Mouse (Mus musculus): Measurements from ENCODE around the gene Gm10842. TPM values are rescaled to one million over a fixed set of nuclear protein-coding genes. Genes with fewer than 3 reads are reported as not detected.
"Not testable (repeated sequence)": the region's sequence is repeated elsewhere in the genome, so short reads cannot be mapped to it uniquely, and the experiment has no call there.

The Gm10842 gene
- polyA plus RNA-seq, 1 experiment from 2014 or later: not detected

DNA sequence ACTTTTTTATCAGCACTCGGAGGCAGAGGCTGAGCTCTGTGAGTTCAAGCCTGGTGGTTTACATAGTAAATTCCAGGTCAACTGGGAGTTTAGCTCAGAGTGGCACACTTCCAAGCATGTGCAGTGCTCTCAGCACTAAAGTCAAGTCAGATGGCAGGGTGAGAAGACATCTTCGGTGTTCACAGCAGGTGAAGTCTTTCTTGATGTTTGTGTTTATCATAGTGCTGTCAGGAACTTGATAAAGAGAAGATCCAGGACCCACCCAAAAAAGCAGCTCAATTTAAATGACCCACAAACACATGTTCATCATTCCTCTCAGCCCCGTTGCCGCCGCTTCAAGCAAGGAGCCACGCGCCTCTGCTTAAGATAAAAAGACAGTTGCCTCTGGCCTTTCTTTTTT is 11.0 kb upstream of the Gm10842 start:
- no peak overlapping the region for H3K4me3 ChIP-seq (ENCODE audit: low read depth, low read length)
- no peak overlapping the region for H3K9ac ChIP-seq (ENCODE audit: low read length)
- H3K4me1 ChIP-seq (replicated peaks; ENCODE audit: control insufficient read depth, insufficient read depth, low read length): no peaks in the 10 kb centered on the region
- H3K27me3 ChIP-seq (replicated peaks; ENCODE audit: control insufficient read depth, insufficient read depth, low read length): no peaks in the 10 kb centered on the region
- H3K4me2 ChIP-seq (ENCODE audit: low read length): no peak overlapping the region
- H3K9me3 ChIP-seq (ENCODE audit: control insufficient read depth, low read length): no peaks in the 10 kb centered on the region
- ATAC-seq (replicated peaks; ENCODE audit: low FRiP score, low TSS enrichment, low read depth) (no peak), DNase-seq (ENCODE audit: low spot score) (no peak)
- no peak overlapping the region for H3K27ac ChIP-seq (ENCODE audit: low read depth)
- peaks cover 93% of the 10 kb centered on the region for H3K36me3 ChIP-seq (ENCODE audit: control insufficient read depth, insufficient read depth, low read length)
- WGBS: 85% methylated on average over 7 of the region's 7 CpGs

DNA sequence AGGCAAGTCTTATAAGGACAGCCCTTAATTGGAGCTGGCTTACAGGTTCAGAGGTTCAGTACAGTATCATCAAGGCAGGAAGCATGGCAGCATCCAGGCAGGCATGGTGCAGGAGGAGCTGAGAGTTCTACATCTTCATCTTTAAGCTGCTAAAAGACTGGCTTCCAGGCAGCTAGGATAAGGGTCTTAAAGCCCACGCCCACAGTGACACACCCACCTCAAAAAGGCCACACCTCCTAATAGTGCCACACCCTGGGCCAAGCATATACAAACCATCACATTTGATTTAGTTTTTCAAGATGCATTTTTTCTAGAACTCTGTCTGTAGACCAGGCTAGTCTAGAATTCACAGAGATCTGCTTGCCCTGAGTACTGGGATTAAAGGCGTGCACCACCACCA is 9.4 kb upstream of the Gm10842 start:
- DNase-seq (ENCODE audit: low spot score); H3K27me3 ChIP-seq (replicated peaks; ENCODE audit: control insufficient read depth, insufficient read depth, low read length); H3K9me3 ChIP-seq (ENCODE audit: control insufficient read depth, low read length); H3K4me1 ChIP-seq (replicated peaks; ENCODE audit: control insufficient read depth, insufficient read depth, low read length); ATAC-seq (replicated peaks; ENCODE audit: low FRiP score, low TSS enrichment, low read depth); H3K4me2 ChIP-seq (ENCODE audit: low read length); H3K9ac ChIP-seq (ENCODE audit: low read length); H3K4me3 ChIP-seq (ENCODE audit: low read depth, low read length); H3K27ac ChIP-seq (ENCODE audit: low read depth): not testable (repeated sequence)
- H3K36me3 ChIP-seq (ENCODE audit: control insufficient read depth, insufficient read depth, low read length): peaks cover 82% of the 10 kb centered on the region
- WGBS: 97% methylated on average over 2 of the region's 2 CpGs

DNA sequence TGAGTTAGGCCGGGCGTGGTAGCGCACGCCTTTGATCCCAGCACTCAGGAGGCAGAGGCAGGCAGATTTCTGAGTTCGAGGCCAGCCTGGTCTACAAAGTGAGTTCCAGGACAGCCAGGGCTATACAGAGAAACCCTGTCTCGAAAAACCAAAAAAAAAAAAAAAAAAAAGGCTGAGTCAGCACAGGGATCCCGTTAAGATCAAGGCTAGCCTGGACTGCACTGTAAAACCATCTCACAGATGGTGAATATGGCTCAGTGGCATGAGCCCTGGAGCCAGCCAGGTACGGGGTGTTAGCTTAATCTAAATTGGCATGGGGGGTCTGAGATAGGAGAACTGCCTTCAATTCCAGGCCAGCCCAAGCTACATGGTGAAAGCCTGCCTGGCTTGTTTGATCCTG is 6.2 kb upstream of the Gm10842 start:
- peaks cover 51% of the 10 kb centered on the region for H3K36me3 ChIP-seq (ENCODE audit: control insufficient read depth, insufficient read depth, low read length)
- 96% methylated on average over 7 of the region's 8 CpGs for WGBS
- H3K9ac ChIP-seq (ENCODE audit: low read length); H3K9me3 ChIP-seq (ENCODE audit: control insufficient read depth, low read length); H3K4me2 ChIP-seq (ENCODE audit: low read length); H3K4me1 ChIP-seq (replicated peaks; ENCODE audit: control insufficient read depth, insufficient read depth, low read length); ATAC-seq (replicated peaks; ENCODE audit: low FRiP score, low TSS enrichment, low read depth); H3K4me3 ChIP-seq (ENCODE audit: low read depth, low read length); H3K27me3 ChIP-seq (replicated peaks; ENCODE audit: control insufficient read depth, insufficient read depth, low read length); H3K27ac ChIP-seq (ENCODE audit: low read depth); DNase-seq (ENCODE audit: low spot score): not testable (repeated sequence)

GRCm38 (mm10) chr11:105141115-105141514 is 5.6 kb upstream of the Gm10842 start:
- Histone ChIP-seq H3K9ac (ENCODE audit: low read length) (no peak overlapping the region), H3K36me3 (ENCODE audit: control insufficient read depth, insufficient read depth, low read length) (peaks cover 46% of the 10 kb centered on the region), H3K4me1 (replicated peaks; ENCODE audit: control insufficient read depth, insufficient read depth, low read length) (no peaks in the 10 kb centered on the region), H3K9me3 (ENCODE audit: control insufficient read depth, low read length) (no peaks in the 10 kb centered on the region), H3K4me3 (ENCODE audit: low read depth, low read length) (no peak overlapping the region), H3K27ac (ENCODE audit: low read depth) (no peak overlapping the region), H3K4me2 (ENCODE audit: low read length) (no peak overlapping the region), H3K27me3 (replicated peaks; ENCODE audit: control insufficient read depth, insufficient read depth, low read length) (no peaks in the 10 kb centered on the region)
- DNase-seq (ENCODE audit: low spot score) (no peak), ATAC-seq (replicated peaks; ENCODE audit: low FRiP score, low TSS enrichment, low read depth) (no peak)
- WGBS: 91% methylated on average over 5 of the region's 5 CpGs

DNA sequence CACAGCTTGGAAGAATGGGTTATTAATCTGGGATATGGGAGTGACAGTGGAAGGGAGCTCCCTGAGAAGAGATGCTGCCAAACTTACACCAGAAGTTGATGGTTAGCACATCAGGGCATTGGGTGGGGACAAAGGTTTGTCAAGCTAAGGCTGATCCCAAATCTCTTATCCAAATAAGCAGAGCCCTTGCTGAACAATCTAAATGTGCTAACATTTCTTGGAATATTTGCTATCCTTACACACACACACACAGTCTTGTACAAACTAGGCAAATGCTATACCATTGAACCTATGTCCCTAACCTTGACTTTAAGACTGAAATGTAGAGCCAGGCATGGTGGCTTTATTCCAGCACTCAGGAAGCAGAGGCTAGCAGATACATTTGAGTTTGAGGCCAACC is 3.1 kb upstream of the Gm10842 start:
- H3K4me2 ChIP-seq (ENCODE audit: low read length): no peak overlapping the region
- no peak overlapping the region for H3K27ac ChIP-seq (ENCODE audit: low read depth)
- H3K4me3 ChIP-seq (ENCODE audit: low read depth, low read length): no peak overlapping the region
- H3K36me3 ChIP-seq (ENCODE audit: control insufficient read depth, insufficient read depth, low read length): peaks cover 24% of the 10 kb centered on the region
- H3K9me3 ChIP-seq (ENCODE audit: control insufficient read depth, low read length): no peaks in the 10 kb centered on the region
- H3K27me3 ChIP-seq (replicated peaks; ENCODE audit: control insufficient read depth, insufficient read depth, low read length): no peaks in the 10 kb centered on the region
- no peaks in the 10 kb centered on the region for H3K4me1 ChIP-seq (replicated peaks; ENCODE audit: control insufficient read depth, insufficient read depth, low read length)
- ATAC-seq (replicated peaks; ENCODE audit: low FRiP score, low TSS enrichment, low read depth): no peak
- no peak for DNase-seq (ENCODE audit: low spot score)
- H3K9ac ChIP-seq (ENCODE audit: low read length): no peak overlapping the region

DNA sequence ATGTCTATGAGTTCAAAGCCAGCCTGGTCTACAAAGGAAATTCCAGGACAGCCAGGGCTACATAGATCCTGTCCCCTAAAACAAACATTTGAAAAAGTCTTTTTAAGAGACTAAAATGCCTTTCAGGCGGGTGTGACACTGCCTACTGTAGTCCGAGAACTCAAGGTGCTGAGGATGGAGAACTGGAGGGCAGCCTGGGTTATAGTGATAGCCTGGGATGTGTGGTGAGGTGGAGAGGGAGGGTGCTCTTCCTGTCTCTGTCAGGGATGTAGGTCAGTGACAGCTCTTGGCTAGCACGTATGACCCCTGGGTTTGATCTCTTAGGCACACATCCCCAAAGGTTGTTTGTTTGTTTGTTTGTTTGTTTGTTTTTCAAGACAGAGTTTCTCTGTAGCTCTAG is 2.6 kb upstream of the Gm10842 start:
- Histone ChIP-seq H3K27ac (ENCODE audit: low read depth) (no peak overlapping the region), H3K4me2 (ENCODE audit: low read length) (no peak overlapping the region), H3K9me3 (ENCODE audit: control insufficient read depth, low read length) (no peaks in the 10 kb centered on the region), H3K4me3 (ENCODE audit: low read depth, low read length) (no peak overlapping the region), H3K9ac (ENCODE audit: low read length) (no peak overlapping the region), H3K4me1 (replicated peaks; ENCODE audit: control insufficient read depth, insufficient read depth, low read length) (no peaks in the 10 kb centered on the region), H3K27me3 (replicated peaks; ENCODE audit: control insufficient read depth, insufficient read depth, low read length) (no peaks in the 10 kb centered on the region), H3K36me3 (ENCODE audit: control insufficient read depth, insufficient read depth, low read length) (peaks cover 19% of the 10 kb centered on the region)
- DNase-seq (ENCODE audit: low spot score): no peak
- no peak for ATAC-seq (replicated peaks; ENCODE audit: low FRiP score, low TSS enrichment, low read depth)
- WGBS: 85% methylated on average over 3 of the region's 3 CpGs

GRCm38 (mm10) chr11:105144508-105145210 is 2.0 kb upstream of the Gm10842 start:
- Histone ChIP-seq H3K4me2 (ENCODE audit: low read length) (no peak overlapping the region), H3K27me3 (replicated peaks; ENCODE audit: control insufficient read depth, insufficient read depth, low read length) (no peaks in the 10 kb centered on the region), H3K9me3 (ENCODE audit: control insufficient read depth, low read length) (no peaks in the 10 kb centered on the region), H3K4me1 (replicated peaks; ENCODE audit: control insufficient read depth, insufficient read depth, low read length) (no peaks in the 10 kb centered on the region), H3K9ac (ENCODE audit: low read length) (no peak overlapping the region), H3K27ac (ENCODE audit: low read depth) (no peak overlapping the region), H3K4me3 (ENCODE audit: low read depth, low read length) (no peak overlapping the region), H3K36me3 (ENCODE audit: control insufficient read depth, insufficient read depth, low read length) (peaks cover 13% of the 10 kb centered on the region)
- 68% methylated on average over 11 of the region's 11 CpGs for WGBS
- DNase-seq (ENCODE audit: low spot score) (no peak), ATAC-seq (replicated peaks; ENCODE audit: low FRiP score, low TSS enrichment, low read depth) (no peak)

- no peaks in the 10 kb centered on the region for H3K4me1 ChIP-seq (replicated peaks; ENCODE audit: control insufficient read depth, insufficient read depth, low read length)
- no peak for DNase-seq (ENCODE audit: low spot score)
- no peak overlapping the region for H3K27ac ChIP-seq (ENCODE audit: low read depth)
- H3K36me3 ChIP-seq (ENCODE audit: control insufficient read depth, insufficient read depth, low read length): peaks cover 8% of the 10 kb centered on the region
- no peak overlapping the region for H3K4me2 ChIP-seq (ENCODE audit: low read length)
- no peak for ATAC-seq (replicated peaks; ENCODE audit: low FRiP score, low TSS enrichment, low read depth)
- H3K27me3 ChIP-seq (replicated peaks; ENCODE audit: control insufficient read depth, insufficient read depth, low read length): no peaks in the 10 kb centered on the region
- WGBS: 87% methylated on average over 10 of the region's 10 CpGs
- H3K4me3 ChIP-seq (ENCODE audit: low read depth, low read length): no peak overlapping the region
- H3K9ac ChIP-seq (ENCODE audit: low read length): no peak overlapping the region
- H3K9me3 ChIP-seq (ENCODE audit: control insufficient read depth, low read length): no peaks in the 10 kb centered on the region
Observed at GRCm38 (mm10) chr11:105145211-105145610, 1.5 kb upstream of the Gm10842 start.

DNA sequence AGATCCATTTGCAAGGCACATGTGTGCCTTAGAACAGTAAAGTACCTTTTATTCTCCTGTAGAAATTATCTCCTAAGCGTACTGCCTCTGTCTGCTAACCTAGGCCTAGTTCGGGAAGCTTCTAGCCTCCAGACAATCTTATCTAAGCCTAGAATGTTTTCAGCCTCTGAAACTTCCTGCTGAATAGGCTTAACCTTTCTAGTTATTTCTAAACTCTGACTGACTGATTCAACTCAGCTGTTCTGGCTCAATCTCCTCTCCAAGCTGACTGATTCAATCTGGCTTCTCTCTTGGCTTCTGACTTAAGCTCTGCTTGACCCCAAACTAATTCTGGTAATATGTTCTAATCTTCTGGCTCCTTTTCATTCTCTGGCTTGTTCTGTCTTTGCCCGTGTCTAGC is 2.7 kb downstream of the Gm10842 start:
- WGBS: 68% methylated on average over 3 of the region's 3 CpGs

More for the DNA sequence above, 2.7 kb downstream of the Gm10842 start:
- H3K27ac ChIP-seq (ENCODE audit: low read depth): no peak overlapping the region
- no peaks in the 10 kb centered on the region for H3K9me3 ChIP-seq (ENCODE audit: control insufficient read depth, low read length)
- H3K4me2 ChIP-seq (ENCODE audit: low read length): no peak overlapping the region
- no peak overlapping the region for H3K9ac ChIP-seq (ENCODE audit: low read length)
- H3K4me1 ChIP-seq (replicated peaks; ENCODE audit: control insufficient read depth, insufficient read depth, low read length): peaks cover 7% of the 10 kb centered on the region
- no peak for DNase-seq (ENCODE audit: low spot score)
- no peak overlapping the region for H3K4me3 ChIP-seq (ENCODE audit: low read depth, low read length)
- 0 out of 2 replicates have a peak, but pooled peaks cover 5% of the 10 kb centered on the region for H3K27me3 ChIP-seq (replicated peaks; ENCODE audit: control insufficient read depth, insufficient read depth, low read length)
- no peaks in the 10 kb centered on the region for H3K36me3 ChIP-seq (ENCODE audit: control insufficient read depth, insufficient read depth, low read length)
- no peak for ATAC-seq (replicated peaks; ENCODE audit: low FRiP score, low TSS enrichment, low read depth)

Data from intestine, embryonic 14.5 days (tissue).